Mouse (Mus musculus) fibroblast of lung, adult 2 months (primary cell): ENCODE data around the gene Fbxw8.

Source experiments
- DNase-seq: peaks from one replicate; pipeline ENCODE4 v3.0.0-alpha.2; 2011; ENCODE audit warnings: low read depth

Fbxw8 gene

GRCm38 (mm10) chr5:118154839-118155564 is at the start of gene Fbxw8:
Gene Fbxw8 (minus strand): TSS chr5:118155464.
- DNase-seq: peak; percentile 49

GRCm38 (mm10) chr5:118204675-118205440 is 49.6 kb upstream of the Fbxw8 start:
- no peak for DNase-seq

GRCm38 (mm10) chr5:118199670-118200069 is 44.4 kb upstream of the Fbxw8 start:
- DNase-seq: no peak

DNA sequence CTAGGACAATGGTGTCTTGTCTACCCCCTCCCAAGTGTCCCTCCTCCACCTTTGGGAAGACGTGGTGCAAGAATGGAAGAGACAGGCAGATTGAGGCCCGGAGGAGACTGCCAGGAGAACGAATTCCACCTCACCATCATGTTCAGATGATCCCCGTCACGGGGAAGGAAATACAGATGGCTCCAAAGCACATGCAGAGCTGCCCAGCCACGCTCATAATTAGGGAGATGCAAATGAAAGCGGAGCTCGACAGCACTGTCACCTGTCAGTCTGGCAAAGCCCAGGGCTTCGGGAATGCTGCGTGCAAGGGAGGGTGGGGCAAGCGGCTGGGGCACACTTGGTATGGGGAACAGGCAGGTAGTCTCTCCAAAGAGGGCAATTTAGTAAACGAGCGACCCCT is 42.2 kb upstream of the Fbxw8 start:
- DNase-seq: no peak

DNA sequence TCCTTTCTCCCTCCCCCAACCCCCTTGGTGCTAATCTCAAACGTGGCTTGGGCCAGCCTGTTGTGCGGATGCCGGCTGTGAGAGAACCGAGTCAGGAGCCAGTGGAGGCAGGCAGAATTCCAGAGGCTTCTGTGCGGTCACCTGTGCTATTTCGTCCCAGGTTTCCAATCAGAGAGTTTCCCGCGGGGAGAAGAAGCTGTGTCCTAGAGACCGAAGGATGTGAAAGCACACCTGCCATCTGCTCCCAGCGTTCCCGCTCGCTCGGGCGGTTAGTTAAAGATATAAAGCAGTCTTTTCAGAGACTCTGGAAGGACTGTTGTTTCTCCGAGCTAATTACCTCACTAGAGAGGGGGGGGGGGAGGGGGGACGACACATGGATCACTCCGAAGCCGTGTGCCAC is 37.0 kb upstream of the Fbxw8 start:
- no peak for DNase-seq

- no peak for DNase-seq
Measured at GRCm38 (mm10) chr5:118190491-118190890, 35.2 kb upstream of the Fbxw8 start.

DNA sequence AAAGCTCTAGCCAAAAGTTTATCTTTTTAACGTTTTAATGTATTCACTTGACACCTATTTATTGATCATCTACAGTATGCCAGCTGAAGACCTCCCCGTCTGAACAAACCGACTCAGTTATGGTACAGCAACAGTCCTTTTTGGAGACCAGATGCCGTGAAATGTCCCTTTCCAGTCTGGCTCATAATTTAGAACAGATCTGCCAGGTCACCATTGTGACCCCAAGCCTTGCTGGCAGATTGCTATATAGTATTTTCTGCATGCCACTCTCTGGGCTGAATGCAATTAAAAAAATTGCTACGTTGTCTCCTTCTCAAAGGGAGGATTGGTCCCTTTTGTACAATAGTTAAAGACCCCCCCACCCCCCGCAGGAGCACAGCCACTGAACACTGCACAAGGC is 33.1 kb upstream of the Fbxw8 start:
- no peak for DNase-seq

DNA sequence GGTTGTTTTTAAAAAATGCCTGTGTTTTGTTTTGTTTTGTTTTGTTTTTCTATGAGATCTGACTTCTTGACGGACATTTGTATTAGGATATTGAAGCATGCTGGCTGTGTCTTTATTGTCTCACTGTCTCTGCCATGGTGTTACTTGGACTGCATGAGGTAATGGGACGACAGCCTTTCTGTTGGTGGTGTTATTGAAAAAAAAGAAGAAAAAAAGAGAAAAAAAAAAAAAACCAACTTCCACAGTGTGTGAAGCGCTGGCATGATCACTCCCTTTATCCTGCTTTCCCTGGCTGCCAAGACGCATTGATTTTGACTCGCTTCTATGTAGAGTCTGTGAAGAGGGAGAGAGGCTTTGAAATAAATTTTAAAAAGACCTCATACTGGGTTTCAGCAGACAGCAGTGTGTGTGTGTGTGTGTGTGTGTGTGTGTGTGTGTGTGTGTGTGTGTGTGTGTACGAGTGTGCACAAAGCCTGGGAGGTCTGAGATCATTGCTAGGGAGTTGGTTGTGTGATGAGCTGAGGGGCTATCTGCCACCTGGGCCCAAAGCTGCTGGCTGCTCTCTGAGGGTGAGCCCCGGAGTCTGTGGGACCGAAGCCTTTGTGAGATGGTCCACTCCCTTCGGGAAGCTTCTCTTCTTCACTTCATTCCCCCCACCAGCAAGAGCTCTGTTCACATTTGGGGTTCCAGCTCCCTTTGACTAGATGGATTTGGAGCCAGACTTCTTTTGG is 31.8 kb upstream of the Fbxw8 start:
- DNase-seq: no peak

GRCm38 (mm10) chr5:118177640-118178039 is 22.4 kb upstream of the Fbxw8 start:
- no peak for DNase-seq

GRCm38 (mm10) chr5:118175137-118175536 is 19.9 kb upstream of the Fbxw8 start:
- DNase-seq: no peak

DNA sequence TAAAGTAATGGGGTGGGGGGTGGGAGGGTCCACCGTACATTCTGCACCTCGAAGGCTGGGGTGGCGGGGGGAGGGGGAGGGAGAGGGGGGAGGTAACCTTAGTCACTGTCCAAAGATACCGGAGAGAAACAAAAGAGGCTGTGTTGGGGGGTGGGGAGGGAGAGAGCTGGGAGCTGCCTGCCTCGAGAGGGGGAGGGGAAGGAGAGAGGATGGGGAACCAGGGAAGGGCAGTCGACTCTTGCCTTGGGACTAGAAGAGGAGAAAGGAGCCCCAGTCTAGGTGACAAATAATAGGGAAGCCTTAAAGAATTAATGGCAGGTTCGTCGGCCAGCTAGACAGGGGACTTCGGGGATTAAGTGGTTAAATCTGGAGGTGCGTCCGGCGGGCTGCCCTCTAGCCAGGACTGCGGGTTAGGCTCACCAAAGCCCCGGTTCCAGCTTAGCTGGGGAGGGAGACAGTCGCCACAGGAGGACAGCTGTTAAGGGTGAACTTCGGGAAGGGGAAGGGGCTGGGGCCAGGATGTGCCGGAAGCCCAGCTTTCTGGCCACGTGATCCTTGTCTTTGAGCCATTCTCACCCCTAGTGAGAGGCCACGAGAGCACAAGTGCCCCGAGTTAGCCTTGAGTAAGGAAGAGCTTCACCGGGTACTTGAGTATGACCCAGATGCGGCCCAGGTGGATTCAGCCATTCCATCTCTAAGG is 19.2 kb upstream of the Fbxw8 start:
- no peak for DNase-seq

DNA sequence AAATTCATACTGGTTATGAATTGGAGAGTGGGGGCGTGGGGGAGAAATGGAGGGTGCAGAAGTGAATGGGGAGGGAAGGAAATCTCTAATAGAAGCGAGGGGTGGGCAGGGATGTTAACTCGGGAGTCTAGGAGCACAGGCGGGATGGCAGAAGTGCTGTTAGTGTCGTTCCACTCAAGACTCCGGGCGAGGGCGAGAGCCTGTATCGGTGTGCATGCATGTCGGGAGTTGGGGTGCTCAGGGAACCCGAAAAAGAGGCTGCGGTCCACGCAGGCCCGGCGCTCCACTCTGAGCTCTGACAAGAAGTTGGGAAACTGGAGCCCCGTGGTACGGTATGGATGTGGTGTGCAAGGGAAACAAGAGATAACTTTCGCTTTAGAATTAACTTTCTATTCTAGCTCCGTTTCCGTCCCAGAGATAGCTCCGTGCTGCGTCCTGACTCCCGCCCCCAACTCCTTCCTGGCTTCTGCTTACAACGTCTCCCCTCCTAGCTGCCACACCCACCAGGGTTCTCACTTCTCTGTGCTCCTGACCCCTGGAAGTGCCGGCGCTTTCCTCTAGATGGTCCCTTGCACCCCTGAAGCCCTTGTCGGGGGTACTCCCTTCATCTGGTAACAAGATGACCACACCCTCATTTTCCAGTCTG is 16.9 kb upstream of the Fbxw8 start:
- no peak for DNase-seq

GRCm38 (mm10) chr5:118171665-118172064 is 16.4 kb upstream of the Fbxw8 start:
- DNase-seq: no peak

- DNase-seq: no peak
Measured at GRCm38 (mm10) chr5:118170888-118171529, 15.7 kb upstream of the Fbxw8 start.

- DNase-seq: no peak
Measured at GRCm38 (mm10) chr5:118169222-118170221, 14.3 kb upstream of the Fbxw8 start.

DNA sequence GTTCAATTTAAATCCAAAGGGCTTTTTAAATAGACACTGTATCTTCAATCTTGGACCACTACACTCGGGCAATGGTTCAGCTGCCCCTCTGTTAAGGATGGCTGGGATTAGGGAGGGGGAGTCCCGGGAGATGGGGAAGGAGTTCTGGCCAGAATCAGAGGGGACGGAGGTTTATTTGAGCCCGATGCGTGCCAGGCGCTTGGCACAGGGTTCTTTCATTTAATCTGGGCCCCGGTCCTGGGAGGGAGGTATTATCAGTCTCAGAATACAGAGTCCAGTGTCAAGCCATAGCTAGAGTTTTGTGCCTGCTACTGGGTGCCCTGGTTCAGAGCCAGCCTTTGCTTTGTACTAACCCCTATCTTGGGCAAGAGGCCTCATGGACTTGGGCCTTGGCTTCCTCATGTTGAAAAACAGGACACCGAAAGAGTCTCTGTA is 12.3 kb upstream of the Fbxw8 start:
- no peak for DNase-seq

DNA sequence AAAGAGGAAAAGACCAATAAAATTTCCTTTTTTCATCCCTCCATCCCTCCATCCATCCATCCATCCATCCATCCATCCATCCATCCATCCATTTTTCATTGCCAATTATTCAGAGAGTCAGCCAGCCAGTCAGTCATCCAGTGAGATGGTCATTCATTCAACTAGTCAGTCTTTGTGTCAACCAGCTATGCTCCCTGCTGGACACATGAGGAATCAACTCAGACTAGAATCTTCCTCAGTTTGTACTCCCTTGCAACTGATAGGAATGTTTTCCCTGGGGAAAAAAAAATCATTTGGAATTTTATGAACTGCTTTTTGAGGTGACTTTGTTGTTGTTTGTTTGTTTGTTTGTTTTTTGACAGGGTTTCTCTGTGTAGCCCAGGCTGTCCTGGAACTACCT is 10.2 kb upstream of the Fbxw8 start:
- no peak for DNase-seq

- DNase-seq: no peak
Measured at GRCm38 (mm10) chr5:118164581-118164980, 9.3 kb upstream of the Fbxw8 start, which contains the start of gene Hrk. Gene Hrk (plus strand): TSS chr5:118164648.

- no peak for DNase-seq
Measured at GRCm38 (mm10) chr5:118160691-118161090, 5.4 kb upstream of the Fbxw8 start.

DNA sequence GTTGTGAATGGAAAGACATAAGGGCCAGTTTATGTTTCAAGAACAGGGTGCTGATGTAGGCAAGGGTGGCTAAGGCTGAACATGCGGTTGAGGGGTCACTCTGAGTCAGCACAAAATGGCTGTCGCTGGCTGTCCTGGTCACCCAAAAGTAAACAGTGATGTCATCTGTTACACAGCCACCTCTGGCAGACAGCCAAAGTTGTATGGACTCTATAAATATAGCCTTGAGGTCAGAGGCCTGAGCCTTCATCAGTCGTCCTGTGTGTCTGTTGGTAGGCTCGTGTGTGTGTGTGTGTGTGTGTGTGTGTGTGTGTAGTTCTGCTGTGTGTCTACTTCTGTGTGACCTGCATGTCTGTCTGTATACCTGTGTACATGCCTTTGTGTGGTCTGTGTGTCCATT is 1.7 kb upstream of the Fbxw8 start:
- no peak for DNase-seq
